Mouse (Mus musculus): Measurements from ENCODE around the gene Hnf1b. TPM values are rescaled to one million over a fixed set of nuclear protein-coding genes. Genes with fewer than 3 reads are reported as not detected.

Gene Hnf1b
- polyA plus RNA-seq, 1 experiment from 2014 or later: 0.21 TPM

GRCm38 (mm10) chr11:83935986-83936665 is 86.3 kb downstream of the Hnf1b start:
- Histone ChIP-seq H3K27ac (ENCODE audit: low read length) (no peak overlapping the region), H3K36me3 (ENCODE audit: control insufficient read depth, insufficient read depth) (no peaks in the 10 kb centered on the region), H3K4me1 (ENCODE audit: control insufficient read depth, insufficient read depth, low read length) (no peaks in the 10 kb centered on the region), H3K27me3 (ENCODE audit: control insufficient read depth, insufficient read depth, low read length) (no peaks in the 10 kb centered on the region; the same call in 1 of the 2 replicates), H3K9me3 (replicated peaks; ENCODE audit: control insufficient read depth, low read length) (no peaks in the 10 kb centered on the region), H3K4me3 (ENCODE audit: low read length) (no peak overlapping the region), H3K4me2 (ENCODE audit: low read depth, low read length) (no peak overlapping the region), H3K9ac (ENCODE audit: low read length) (no peak overlapping the region)
- 0 out of 2 replicates have a peak, but pooled peaks have one; percentile 37 for ATAC-seq (replicated peaks; ENCODE audit: extremely low read depth, insufficient read depth, low FRiP score)
- WGBS: 14% methylated on average over 7 of the region's 7 CpGs

- Histone ChIP-seq H3K4me3 (ENCODE audit: low read length) (no peak overlapping the region), H3K4me2 (ENCODE audit: low read depth, low read length) (no peak overlapping the region), H3K36me3 (ENCODE audit: control insufficient read depth, insufficient read depth) (no peaks in the 10 kb centered on the region), H3K9me3 (replicated peaks; ENCODE audit: control insufficient read depth, low read length) (no peaks in the 10 kb centered on the region), H3K4me1 (ENCODE audit: control insufficient read depth, insufficient read depth, low read length) (peaks cover 4% of the 10 kb centered on the region; the same call in 1 of the 2 replicates), H3K27ac (ENCODE audit: low read length) (no peak overlapping the region), H3K9ac (ENCODE audit: low read length) (no peak overlapping the region), H3K27me3 (ENCODE audit: control insufficient read depth, insufficient read depth, low read length) (no peaks in the 10 kb centered on the region; the same call in 1 of the 2 replicates)
- WGBS: 69% methylated on average over 8 of the region's 8 CpGs
- ATAC-seq (replicated peaks; ENCODE audit: extremely low read depth, insufficient read depth, low FRiP score): no peak
These were observed 88.7 kb downstream of the Hnf1b start for GRCm38 (mm10) chr11:83938556-83938955.

GRCm38 (mm10) chr11:83941950-83942840 is 92.3 kb downstream of the Hnf1b start, which contains the start of gene Ddx52:
Ddx52 (plus strand) TSS chr11:83942062.
- H3K36me3 ChIP-seq (ENCODE audit: control insufficient read depth, insufficient read depth): peaks cover 25% of the 10 kb centered on the region
- peak; percentile 91 for ATAC-seq (replicated peaks; ENCODE audit: extremely low read depth, insufficient read depth, low FRiP score)
- H3K4me1 ChIP-seq (ENCODE audit: control insufficient read depth, insufficient read depth, low read length): peaks cover 4% of the 10 kb centered on the region; the same call in 1 of the 2 replicates
- no peaks in the 10 kb centered on the region for H3K9me3 ChIP-seq (replicated peaks; ENCODE audit: control insufficient read depth, low read length)
- H3K27me3 ChIP-seq (ENCODE audit: control insufficient read depth, insufficient read depth, low read length): no peaks in the 10 kb centered on the region; the same call in 1 of the 2 replicates
- under 1% methylated on average over 49 of the region's 49 CpGs for WGBS
- peak within 1 kb of the TSS; percentile 68 for H3K4me2 ChIP-seq (ENCODE audit: low read depth, low read length)
- H3K9ac ChIP-seq (ENCODE audit: low read length): peak within 1 kb of the TSS; percentile 86
- peak within 1 kb of the TSS; percentile 69 for H3K27ac ChIP-seq (ENCODE audit: low read length)
- H3K4me3 ChIP-seq (ENCODE audit: low read length): peak within 1 kb of the TSS; percentile 80

Other genes starting within 250 kb of the Hnf1b start
- gene Rpl9-ps1, start 204.4 kb upstream of the Hnf1b start, polyA plus RNA-seq (2015; fragmentation: Nextera tagmentation; extraction: Ambion mirVana): not detected in 2 replicates
- 0.67 and 1.0 TPM in 2 replicates for gene Ccl3, start 200.7 kb upstream of the Hnf1b start, polyA plus RNA-seq (2015; fragmentation: Nextera tagmentation; extraction: Ambion mirVana)
- gene Ccl4, start 187.5 kb upstream of the Hnf1b start, polyA plus RNA-seq (2015; fragmentation: Nextera tagmentation; extraction: Ambion mirVana): 0.46 and 0.80 TPM in 2 replicates
- 1.5 and 1.6 TPM in 2 replicates for gene Wfdc17, start 146.1 kb upstream of the Hnf1b start, polyA plus RNA-seq (2015; fragmentation: Nextera tagmentation; extraction: Ambion mirVana)
- gene Wfdc18, start 141.0 kb upstream of the Hnf1b start, polyA plus RNA-seq (2015; fragmentation: Nextera tagmentation; extraction: Ambion mirVana): 6.0 and 7.0 TPM in 2 replicates
- gene Wfdc21, start 103.1 kb upstream of the Hnf1b start, polyA plus RNA-seq (2015; fragmentation: Nextera tagmentation; extraction: Ambion mirVana): 0.80 and 1.4 TPM in 2 replicates
- 13.8 and 14.6 TPM in 2 replicates for gene Heatr6, start 96.4 kb upstream of the Hnf1b start, polyA plus RNA-seq (2015; fragmentation: Nextera tagmentation; extraction: Ambion mirVana)
- 18.7 and 19.3 TPM in 2 replicates for gene Ddx52, start 92.0 kb downstream of the Hnf1b start, polyA plus RNA-seq (2015; fragmentation: Nextera tagmentation; extraction: Ambion mirVana)
- 8.3 and 9.2 TPM in 2 replicates for gene Synrg, start 114.4 kb downstream of the Hnf1b start, polyA plus RNA-seq (2015; fragmentation: Nextera tagmentation; extraction: Ambion mirVana)
- 6.3 and 7.2 TPM in 2 replicates for gene Dusp14, start 219.2 kb downstream of the Hnf1b start, polyA plus RNA-seq (2015; fragmentation: Nextera tagmentation; extraction: Ambion mirVana)

Data from heart, embryonic 16.5 days (tissue).